Mouse (Mus musculus) CH12.LX (cell line): ENCODE data around the gene Olfr97. TPM values are rescaled to one million over a fixed set of nuclear protein-coding genes. Genes with fewer than 3 reads are reported as not detected.
A peak's percentile ranks its signal among the peaks of the same experiment; 100 is the strongest.

ENCODE experiments used
- DNase-seq: peaks from one replicate; pipeline ENCODE4 v3.0.0-alpha.2; 2013; ENCODE audit errors: extremely low read depth
- H3K27ac ChIP-seq: 2 replicates; pipeline ENCODE4 v1.5.1; 2012; ENCODE audit warnings: low read depth, mild to moderate bottlenecking, control low read depth, moderate library complexity; ENCODE audit not compliant: insufficient read depth
- H3K27me3 ChIP-seq: replicated peaks from 2 replicates; pipeline ENCODE3; 2012; ENCODE audit warnings: inconsistent platforms
- H3K36me3 ChIP-seq, 2 experiments: replicated peaks in 1 of 2; 2 replicates each; pipeline versions ENCODE3 to v1.6.1; 2012; ENCODE audit warnings: inconsistent platforms in 1 of 2, low read length in 1 of 2, mild to moderate bottlenecking in 1 of 2, mixed read lengths in 1 of 2, moderate library complexity in 1 of 2; ENCODE audit not compliant: control insufficient read depth in 1 of 2, insufficient read depth in 1 of 2
- H3K4me1 ChIP-seq, 2 experiments: 2 replicates each; pipeline ENCODE4 v1.6.1; 2012; ENCODE audit warnings: inconsistent platforms in 1 of 2, moderate library complexity in 1 of 2; ENCODE audit not compliant: insufficient read depth in 2 of 2, control insufficient read depth in 1 of 2
- H3K4me2 ChIP-seq: 2 replicates; pipeline ENCODE4 v1.6.1; 2012; ENCODE audit warnings: low read depth, mild to moderate bottlenecking, control low read depth; ENCODE audit not compliant: poor library complexity, insufficient read depth, severe bottlenecking
- H3K4me3 ChIP-seq, 3 experiments: fragments of 150-350 bp in 1 of 3; sonication (generic) in 1 of 3; replicated peaks in 1 of 3; 2 replicates each; pipeline versions ENCODE3 to v1.5.1; 2011 to 2012; ENCODE audit warnings: low read depth in 2 of 3, low read length in 2 of 3, mild to moderate bottlenecking in 2 of 3, moderate library complexity in 2 of 3, control low read depth in 1 of 3, improper control_type of control experiment in 1 of 3, inconsistent platforms in 1 of 3, mixed read lengths in 1 of 3; ENCODE audit not compliant: poor library complexity in 1 of 3
- H3K79me2 ChIP-seq: replicated peaks from 2 replicates; pipeline ENCODE4 v1.6.1; 2012; ENCODE audit warnings: mild to moderate bottlenecking, moderate library complexity; ENCODE audit not compliant: control insufficient read depth, poor library complexity, insufficient read depth, severe bottlenecking; ENCODE audit errors: extremely low read depth
- H3K9ac ChIP-seq: 2 replicates; pipeline ENCODE4 v1.6.1; 2012; ENCODE audit warnings: low read depth, mild to moderate bottlenecking, control low read depth, moderate library complexity; ENCODE audit not compliant: insufficient read depth
- H3K9me3 ChIP-seq: replicated peaks from 2 replicates; pipeline ENCODE3; 2012; ENCODE audit warnings: low read length, inconsistent platforms, mixed read lengths
- BHLHE40 ChIP-seq: IDR thresholded peaks from 2 replicates; pipeline ENCODE4 v1.6.1; 2011; ENCODE audit warnings: mild to moderate bottlenecking, low read depth, low read length, improper control_type of control experiment
- CHD1 ChIP-seq: IDR thresholded peaks from 2 replicates; pipeline ENCODE4 v1.6.1; 2012; ENCODE audit warnings: low read depth, low read length, improper control_type of control experiment, inconsistent platforms
- CTCF ChIP-seq, 2 experiments: IDR thresholded peaks in 1 of 2; conservative IDR thresholded peaks in 1 of 2; 2 replicates each; pipeline ENCODE4 v1.5.1; 2011 to 2012; ENCODE audit warnings: low read depth in 2 of 2, low read length in 2 of 2, improper control_type of control experiment in 1 of 2, inconsistent platforms in 1 of 2, mild to moderate bottlenecking in 1 of 2, moderate library complexity in 1 of 2
- ETS1 ChIP-seq: conservative IDR thresholded peaks from 2 replicates; pipeline ENCODE4 v1.6.1; 2012; ENCODE audit warnings: low read depth, mild to moderate bottlenecking, inconsistent platforms, low read length, improper control_type of control experiment, moderate library complexity
- GABPA ChIP-seq: IDR thresholded peaks from 2 replicates; pipeline ENCODE4 v1.6.1; 2012; ENCODE audit warnings: low read depth, low read length, improper control_type of control experiment, inconsistent platforms; ENCODE audit not compliant: insufficient replicate concordance
- HCFC1 ChIP-seq: IDR thresholded peaks from 2 replicates; pipeline ENCODE4 v1.6.1; 2012; ENCODE audit warnings: low read depth, mild to moderate bottlenecking, inconsistent platforms, low read length, improper control_type of control experiment
- JUN ChIP-seq: IDR thresholded peaks from 2 replicates; pipeline ENCODE4 v1.6.1; 2011; ENCODE audit warnings: low read depth, mild to moderate bottlenecking, low read length, improper control_type of control experiment, moderate library complexity; ENCODE audit not compliant: insufficient read depth
- KAT2A ChIP-seq: IDR thresholded peaks from 2 replicates; pipeline ENCODE4 v1.6.1; 2012; ENCODE audit warnings: low read length, improper control_type of control experiment, inconsistent platforms; ENCODE audit not compliant: insufficient replicate concordance
- MEF2A ChIP-seq: IDR thresholded peaks from 2 replicates; pipeline ENCODE4 v1.6.1; 2014; ENCODE audit warnings: low read depth, mild to moderate bottlenecking, inconsistent platforms, low read length, improper control_type of control experiment, borderline replicate concordance
- MYC ChIP-seq: IDR thresholded peaks from 2 replicates; pipeline ENCODE4 v1.6.1; 2011; ENCODE audit warnings: low read depth, mild to moderate bottlenecking, improper control_type of control experiment, low read length
- POLR2A ChIP-seq: IDR thresholded peaks from 2 replicates; pipeline ENCODE4 v1.6.1; 2011; ENCODE audit warnings: low read depth, mild to moderate bottlenecking, improper control_type of control experiment, low read length
- RAD21 ChIP-seq: IDR thresholded peaks from 2 replicates; pipeline ENCODE4 v1.6.1; 2011; ENCODE audit warnings: low read depth, mild to moderate bottlenecking, low read length, improper control_type of control experiment, moderate library complexity
- SMC3 ChIP-seq: IDR thresholded peaks from 2 replicates; pipeline ENCODE4 v1.6.1; 2011; ENCODE audit warnings: low read depth, low read length, improper control_type of control experiment
- TCF12 ChIP-seq: IDR thresholded peaks from 2 replicates; pipeline ENCODE4 v1.6.1; 2014; ENCODE audit warnings: low read depth, mild to moderate bottlenecking, inconsistent platforms, low read length, improper control_type of control experiment
- UBTF ChIP-seq: IDR thresholded peaks from 2 replicates; pipeline ENCODE4 v1.6.1; 2012; ENCODE audit warnings: low read depth, mild to moderate bottlenecking, inconsistent platforms, low read length, improper control_type of control experiment, moderate library complexity
- USF2 ChIP-seq: conservative IDR thresholded peaks from 2 replicates; pipeline ENCODE4 v1.6.1; 2011; ENCODE audit warnings: low read depth, low read length, improper control_type of control experiment
- ZMIZ1 ChIP-seq: IDR thresholded peaks from 2 replicates; pipeline ENCODE4 v1.6.1; 2012; ENCODE audit warnings: low read depth, mild to moderate bottlenecking, inconsistent platforms, low read length, improper control_type of control experiment
- dilution Hi-C: fragments of 300-500 bp; cut with MboI; formaldehyde crosslinking; loops from 2 replicates; pipeline ENCODE4 v1.14.3; 2020; ENCODE audit warnings: low sequenced_read_pairs; ENCODE audit not compliant: extremely low pct_unique_long_range_greater_than_20kb, extremely low pct_ligation_motif_present
- in situ Hi-C: fragments of 300-500 bp; cut with MboI; formaldehyde crosslinking; loops from 3 replicates; pipeline ENCODE4 v1.14.3; 2019; ENCODE audit warnings: low sequenced_read_pairs, low pct_ligation_motif_present, low pct_unique_long_range_greater_than_20kb, mixed read lengths
- polyA plus RNA-seq: library from polyadenylated mRNA; unstranded; fragments of >175 nt; gene quantifications from 2 replicates; pipeline ENCODE4 v1.2.1, GENCODE M21; 2012; ENCODE audit warnings: low read depth; ENCODE audit not compliant: insufficient read length
- total RNA-seq, 2 experiments: library from RNA; depleted of rRNA; stranded (reverse); fragments of 300-350 nt in 1 of 2; fragments of >200 nt in 1 of 2; gene quantifications; 2 replicates each; pipeline ENCODE4 v1.2.3; 2012 to 2014

The Olfr97 gene
- total and polyA plus RNA-seq, 3 experiments = not detected

- peak; percentile 29; the same call in 1 of the 2 replicates for TF ChIP-seq SMC3
- TF ChIP-seq POLR2A = peak; percentile 63
- TF ChIP-seq ZMIZ1 = peak; percentile 94
- peak; percentile 61 for TF ChIP-seq TCF12
- no peak for TF ChIP-seq JUN
- TF ChIP-seq BHLHE40 = peak; percentile 35; the same call in 1 of the 2 replicates
- TF ChIP-seq GABPA = no peak
- no peak for TF ChIP-seq USF2
- TF ChIP-seq ETS1 = peak; percentile 42; the same call in 1 of the 2 replicates
- no peak for TF ChIP-seq CHD1
- TF ChIP-seq HCFC1 = no peak
- TF ChIP-seq KAT2A = no peak
Observed at GRCm38 (mm10) chr17:37246715-37247114, 9.6 kb upstream of the Olfr97 start (continued).

- dilution Hi-C loops (no loop called here), in situ Hi-C loops (no loop called here)
- Histone ChIP-seq H3K36me3 (no peaks in the 10 kb centered on the region), H3K9me3 (peaks cover 8% of the 10 kb centered on the region), H3K27me3 (no peaks in the 10 kb centered on the region), H3K27ac (no peak overlapping the region), H3K4me1 (peaks cover 0 to 4% of the 10 kb centered on the region in 2 experiments; a peak in 1 of 4 replicates), H3K4me3 (no peak overlapping the region), H3K9ac (no peak overlapping the region), H3K79me2 (no peaks in the 10 kb centered on the region), H3K4me2 (no peak overlapping the region)
- DNase-seq = no peak
- TF ChIP-seq TCF12 (no peak), MEF2A (no peak), SMC3 (no peak), HCFC1 (no peak), RAD21 (no peak), UBTF (no peak), CHD1 (no peak), JUN (no peak)
Observed at GRCm38 (mm10) chr17:37242198-37242597, 5.1 kb upstream of the Olfr97 start.

GRCm38 (mm10) chr17:37221879-37222278, 15.3 kb downstream of the Olfr97 start:
- Histone ChIP-seq H3K27me3 (peaks cover 2% of the 10 kb centered on the region), H3K36me3 (no peaks in the 10 kb centered on the region), H3K4me2 (no peak overlapping the region), H3K9ac (no peak overlapping the region), H3K4me1 (no peaks in the 10 kb centered on the region), H3K27ac (no peak overlapping the region), H3K9me3 (peaks cover 2% of the 10 kb centered on the region), H3K4me3 (no peak overlapping the region), H3K79me2 (no peaks in the 10 kb centered on the region)
- dilution Hi-C loops = no loop called here
- TF ChIP-seq SMC3 (peak; percentile 50), MYC (no peak), RAD21 (peak; percentile 53), CTCF (conservative IDR thresholded peaks at IDR 0.05 in 1 of 2, IDR thresholded peaks at IDR 0.05 in 1 of 2; ENCODE audit: low read depth in 2 of 2, low read length in 2 of 2) (peak; percentile 18 to 59; a peak in 2 of 4 replicates)
- in situ Hi-C loops = no loop called here
- peak; percentile 8 for DNase-seq
